Mouse (Mus musculus): ENCODE data around the gene Alg5. TPM values are rescaled to one million over a fixed set of nuclear protein-coding genes. Genes with fewer than 3 reads are reported as not detected.

Gene Alg5
- polyA plus RNA-seq, 1 experiment from 2014 or later = 67.2 TPM

GRCm38 (mm10) chr3:54715461-54715860, 19.9 kb upstream of the Alg5 start:
- H3K27me3 ChIP-seq = no peaks in the 10 kb centered on the region
- TF ChIP-seq CTCF (IDR thresholded peaks at IDR 0.05) = no peak
- POLR2A ChIA-PET = interaction anchor here (1.8 kb wide), 1 partner anchor 9 kb away, joined by 5 read pairs; no protein-coding TSS in a partner anchor
- DNase-seq (ENCODE audit: low read depth, low spot score) (no peak), ATAC-seq (peak; percentile 62)
- in situ Hi-C loops (cut with MboI; ENCODE audit: low pct_unique_long_range_greater_than_20kb) = no loop called here
- CTCF ChIA-PET = interaction anchor here (0.7 to 5.0 kb wide), 6 partner anchors 9 to 16 kb away, joined by 3 to 17 read pairs (median 6); no protein-coding TSS in a partner anchor

- TF ChIP-seq CTCF (IDR thresholded peaks at IDR 0.05) = no peak
- in situ Hi-C loops (cut with MboI; ENCODE audit: low pct_unique_long_range_greater_than_20kb) = no loop called here
- no peak for ATAC-seq
- H3K27me3 ChIP-seq = no peaks in the 10 kb centered on the region
- ChIA-PET POLR2A (interaction anchor here (0.6 kb wide), 1 partner anchor 623 kb away, joined by 8 read pairs; no protein-coding TSS in a partner anchor), CTCF (interaction anchor here (0.5 to 5.0 kb wide), 8 partner anchors 9 to 873 kb away, joined by 3 to 17 read pairs (median 3); partner anchors contain the start of gene Gm10985)
- no peak for DNase-seq (ENCODE audit: low read depth, low spot score)
Measured at GRCm38 (mm10) chr3:54717348-54717747, 18.0 kb upstream of the Alg5 start.

GRCm38 (mm10) chr3:54718947-54719346, 16.4 kb upstream of the Alg5 start:
- CTCF ChIA-PET = interaction anchor here (1.2 kb wide), 1 partner anchor 16 kb away, joined by 4 read pairs; the partner anchor contains the start of genes Alg5 and Exosc8
- POLR2A ChIA-PET = no interaction called here
- DNase-seq (ENCODE audit: low read depth, low spot score) = no peak

GRCm38 (mm10) chr3:54723741-54724500, 11.4 kb upstream of the Alg5 start:
- in situ Hi-C loops (cut with MboI; ENCODE audit: low pct_unique_long_range_greater_than_20kb) = no loop called here
- no peaks in the 10 kb centered on the region for H3K27me3 ChIP-seq
- POLR2A ChIA-PET = no interaction called here
- ATAC-seq (no peak), DNase-seq (ENCODE audit: low read depth, low spot score) (no peak)
- no peak for TF ChIP-seq CTCF (IDR thresholded peaks at IDR 0.05)
- CTCF ChIA-PET = interaction anchor here (1.0 to 1.7 kb wide), 4 partner anchors 8 to 15 kb away, joined by 3 to 8 read pairs (median 6); partner anchors contain the start of genes Alg5 and Exosc8

More at GRCm38 (mm10) chr3:54718947-54719346, 16.4 kb upstream of the Alg5 start:
- H3K27me3 ChIP-seq = no peaks in the 10 kb centered on the region
- no peak for TF ChIP-seq CTCF (IDR thresholded peaks at IDR 0.05)
- ATAC-seq = no peak
- in situ Hi-C loops (cut with MboI; ENCODE audit: low pct_unique_long_range_greater_than_20kb) = no loop called here

- CTCF ChIA-PET = interaction anchor here (1.2 to 1.3 kb wide), 3 partner anchors 9 to 12 kb away, joined by 3 to 4 read pairs (median 4); partner anchors contain the start of gene Alg5
- POLR2A ChIA-PET = no interaction called here
- ATAC-seq = no peak
- in situ Hi-C loops (cut with MboI; ENCODE audit: low pct_unique_long_range_greater_than_20kb) = no loop called here
- DNase-seq (ENCODE audit: low read depth, low spot score) = no peak
- TF ChIP-seq CTCF (IDR thresholded peaks at IDR 0.05) = no peak
- no peaks in the 10 kb centered on the region for H3K27me3 ChIP-seq
Measured at GRCm38 (mm10) chr3:54725344-54725743, 10.0 kb upstream of the Alg5 start.

- TF ChIP-seq CTCF (IDR thresholded peaks at IDR 0.05) = no peak
- ATAC-seq = no peak
- POLR2A ChIA-PET = interaction anchor here (1.2 kb wide), 1 partner anchor 8 kb away, joined by 3 read pairs; the partner anchor contains the start of genes Alg5 and Exosc8
- in situ Hi-C loops (cut with MboI; ENCODE audit: low pct_unique_long_range_greater_than_20kb) = no loop called here
- no peaks in the 10 kb centered on the region for H3K27me3 ChIP-seq
- CTCF ChIA-PET = no interaction called here
- DNase-seq (ENCODE audit: low read depth, low spot score) = no peak
Measured at GRCm38 (mm10) chr3:54727588-54727987, 7.8 kb upstream of the Alg5 start.

GRCm38 (mm10) chr3:54728100-54728499, 7.2 kb upstream of the Alg5 start:
- no peaks in the 10 kb centered on the region for H3K27me3 ChIP-seq
- no peak for TF ChIP-seq CTCF (IDR thresholded peaks at IDR 0.05)
- no peak for DNase-seq (ENCODE audit: low read depth, low spot score)
- ATAC-seq = no peak
- ChIA-PET POLR2A (no interaction called here), CTCF (no interaction called here)
- in situ Hi-C loops (cut with MboI; ENCODE audit: low pct_unique_long_range_greater_than_20kb) = no loop called here

- ChIA-PET CTCF (interaction anchor here (1.1 to 3.5 kb wide), 6 partner anchors 9 to 373 kb away, joined by 3 to 17 read pairs (median 5); no protein-coding TSS in a partner anchor), POLR2A (interaction anchor here (1.3 to 1.5 kb wide), 2 partner anchors 11 to 39 kb away, joined by 3 to 4 read pairs; partner anchors contain the start of gene Supt20)
- H3K27me3 ChIP-seq = no peaks in the 10 kb centered on the region
- DNase-seq (ENCODE audit: low read depth, low spot score) (no peak), ATAC-seq (no peak)
- in situ Hi-C loops (cut with MboI; ENCODE audit: low pct_unique_long_range_greater_than_20kb) = no loop called here
- TF ChIP-seq CTCF (IDR thresholded peaks at IDR 0.05) = no peak
Measured at GRCm38 (mm10) chr3:54731626-54732150, 3.7 kb upstream of the Alg5 start.

GRCm38 (mm10) chr3:54732371-54732770, 3.0 kb upstream of the Alg5 start:
- in situ Hi-C loops (cut with MboI; ENCODE audit: low pct_unique_long_range_greater_than_20kb) = no loop called here
- no peaks in the 10 kb centered on the region for H3K27me3 ChIP-seq
- ChIA-PET CTCF (interaction anchor here (1.5 to 1.6 kb wide), 4 partner anchors 10 to 71 kb away, joined by 3 to 8 read pairs (median 5); no protein-coding TSS in a partner anchor), POLR2A (interaction anchor here (1.5 kb wide), 1 partner anchor 12 kb away, joined by 3 read pairs; no protein-coding TSS in a partner anchor)
- no peak for TF ChIP-seq CTCF (IDR thresholded peaks at IDR 0.05)
- ATAC-seq = no peak
- no peak for DNase-seq (ENCODE audit: low read depth, low spot score)

- CTCF ChIA-PET = interaction anchor here (0.6 to 2.2 kb wide), 10 partner anchors 9 to 72 kb away, joined by 3 to 13 read pairs (median 4); partner anchors contain the start of gene Rfxap
- no peaks in the 10 kb centered on the region for H3K27me3 ChIP-seq
- ATAC-seq = peak; percentile 78
- in situ Hi-C loops (cut with MboI; ENCODE audit: low pct_unique_long_range_greater_than_20kb) = loop anchor here (5.0 kb wide), 1 partner anchor 68 kb away; no protein-coding TSS in a partner anchor
- DNase-seq (ENCODE audit: low read depth, low spot score) = peak; percentile 67
- no peak for TF ChIP-seq CTCF (IDR thresholded peaks at IDR 0.05)
- POLR2A ChIA-PET = interaction anchor here (1.0 to 1.8 kb wide), 2 partner anchors 8 to 11 kb away, joined by 3 to 4 read pairs; no protein-coding TSS in a partner anchor
Measured at GRCm38 (mm10) chr3:54734411-54735246, 710 bp upstream of the Alg5 start.
